Mouse (Mus musculus): ENCODE results near the gene Kdm2b. TPM values are rescaled to one million over a fixed set of nuclear protein-coding genes. Genes with fewer than 3 reads are reported as not detected.
A peak's percentile ranks its signal among the peaks of the same experiment; 100 is the strongest.

The Kdm2b gene
- 77.9 and 83.9 TPM in 2 replicates for polyA plus RNA-seq (2016; fragmentation: Nextera tagmentation; extraction: Ambion mirVana)

DNA sequence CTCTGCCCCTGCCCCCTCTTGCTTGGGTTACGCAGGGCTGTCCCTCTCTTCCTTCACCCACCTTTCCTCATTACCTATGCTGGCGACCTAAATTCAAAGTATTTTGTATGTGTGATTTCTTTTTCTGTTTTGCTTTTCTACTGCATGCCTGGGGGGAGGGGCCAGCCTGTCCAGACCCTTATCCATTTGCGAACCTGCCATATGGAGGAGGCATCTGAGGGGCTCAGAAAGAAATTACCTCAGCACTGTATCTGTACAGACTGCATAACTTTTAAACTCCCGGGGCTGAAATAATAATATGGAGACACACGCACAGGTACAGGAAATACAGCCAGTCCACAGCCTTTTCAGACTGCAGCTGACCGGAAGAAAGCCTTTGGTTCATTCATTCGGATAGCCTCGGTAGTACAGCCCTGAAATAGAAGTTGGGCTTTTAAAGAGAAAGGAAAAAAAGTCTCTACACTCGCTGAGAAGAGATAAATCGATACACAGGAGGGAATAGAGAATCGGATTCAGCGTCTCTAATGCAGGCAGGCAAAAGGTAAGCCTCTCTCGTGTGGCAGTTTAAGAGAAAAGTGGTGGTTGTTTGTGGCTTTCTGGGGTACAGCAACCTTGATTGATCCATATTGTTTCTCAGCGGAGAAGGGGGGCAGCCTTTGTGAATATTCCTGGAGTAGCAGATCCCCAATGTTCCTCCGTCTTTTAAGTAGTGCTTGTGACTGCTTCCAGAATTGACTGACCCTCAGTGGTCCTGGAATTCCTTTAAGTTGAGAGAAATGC, at the start of gene Kdm2b:
Gene Kdm2b, minus strand, starts transcription at position 273 of the 780 bp plus-strand sequence.
- Histone ChIP-seq H3K9me3 (replicated peaks) (no peaks in the 10 kb centered on the region), H3K4me1 (peaks cover 89% of the 10 kb centered on the region), H3K36me3 (no peaks in the 10 kb centered on the region), H3K4me3 (peak within 1 kb of the TSS; percentile 82), H3K27ac (replicated peaks) (peak within 1 kb of the TSS; percentile 98), H3K27me3 (ENCODE audit: low read depth, poor library complexity, severe bottlenecking) (no peaks in the 10 kb centered on the region)
- 1% methylated on average over 15 of the region's 15 CpGs for WGBS
- no peak for DNase-seq (ENCODE audit: low spot score)

DNA sequence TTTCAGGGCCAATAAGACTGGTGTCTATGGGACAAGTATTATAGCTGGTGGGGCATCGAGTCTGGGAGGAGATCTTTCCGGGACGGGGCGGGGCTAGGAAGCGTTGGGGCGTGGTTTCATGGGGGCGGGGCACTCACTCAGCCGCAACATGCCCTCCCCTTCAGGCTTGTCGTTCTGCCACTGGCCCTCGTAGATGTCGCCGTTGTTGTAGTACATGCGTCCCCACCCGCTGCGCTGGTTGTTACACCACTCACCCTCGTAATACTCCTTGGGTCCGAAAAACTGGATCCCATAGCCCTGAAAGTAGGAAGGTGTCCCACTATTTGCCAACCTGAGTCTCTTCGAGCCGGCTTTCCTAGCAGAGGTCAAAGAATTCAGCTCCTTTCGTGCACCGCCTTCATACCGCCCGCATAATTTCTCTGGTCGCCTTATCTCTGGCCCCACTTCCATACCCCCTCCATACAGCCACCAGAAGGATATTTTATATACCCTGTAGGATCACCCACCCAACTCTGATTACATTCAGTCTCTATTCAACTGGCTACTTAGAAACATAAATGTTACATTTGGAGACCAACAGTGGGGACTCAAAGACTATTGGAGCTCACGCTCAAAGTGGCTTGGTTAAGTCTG, 49.6 kb upstream of the Kdm2b start:
- DNase-seq (ENCODE audit: low spot score), result peak; percentile 66
- Histone ChIP-seq H3K27me3 (ENCODE audit: low read depth, poor library complexity, severe bottlenecking) (peaks cover 4% of the 10 kb centered on the region; the same call in 1 of the 2 replicates), H3K4me3 (peak overlapping the region; percentile 49), H3K4me1 (peaks cover 24% of the 10 kb centered on the region), H3K27ac (replicated peaks) (peak overlapping the region; percentile 58), H3K36me3 (no peaks in the 10 kb centered on the region), H3K9me3 (replicated peaks) (no peaks in the 10 kb centered on the region)
- 5% methylated on average over 25 of the region's 25 CpGs for WGBS

GRCm38 (mm10) chr5:123038115-123038514, 48.5 kb upstream of the Kdm2b start:
- no peak overlapping the region for H3K4me3 ChIP-seq
- no peaks in the 10 kb centered on the region for H3K36me3 ChIP-seq
- DNase-seq (ENCODE audit: low spot score), result no peak
- H3K27me3 ChIP-seq (ENCODE audit: low read depth, poor library complexity, severe bottlenecking), result peaks cover 4% of the 10 kb centered on the region; the same call in 1 of the 2 replicates
- H3K27ac ChIP-seq (replicated peaks), result no peak overlapping the region
- peaks cover 24% of the 10 kb centered on the region for H3K4me1 ChIP-seq
- WGBS, result 85% methylated on average over 5 of the region's 5 CpGs
- H3K9me3 ChIP-seq (replicated peaks), result no peaks in the 10 kb centered on the region

DNA sequence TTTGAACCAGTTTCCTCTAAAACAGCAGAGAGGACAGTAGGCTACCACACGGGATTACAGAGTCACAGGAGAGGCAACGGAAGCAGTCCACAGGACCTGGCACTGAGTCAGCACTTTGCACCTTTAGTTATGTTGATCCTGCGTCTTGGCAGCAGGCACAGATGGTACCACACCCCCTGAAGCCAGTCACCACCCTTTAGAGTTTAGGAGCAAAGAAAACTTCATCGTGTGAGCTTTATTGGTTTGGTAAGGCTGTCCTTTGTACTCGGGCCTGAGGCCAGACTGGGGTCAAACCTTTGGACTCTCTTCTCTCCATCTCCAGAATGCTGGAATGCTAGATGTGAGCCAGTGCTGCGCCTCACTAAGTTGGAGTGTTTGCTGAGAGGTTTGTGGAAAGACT, 45.9 kb upstream of the Kdm2b start:
- peaks cover 20% of the 10 kb centered on the region for H3K4me1 ChIP-seq
- WGBS, result 42% methylated on average over 6 of the region's 6 CpGs
- no peak for DNase-seq (ENCODE audit: low spot score)
- no peak overlapping the region for H3K4me3 ChIP-seq
- H3K27me3 ChIP-seq (ENCODE audit: low read depth, poor library complexity, severe bottlenecking), result peaks cover 2% of the 10 kb centered on the region; the same call in 1 of the 2 replicates
- H3K27ac ChIP-seq (replicated peaks), result no peak overlapping the region
- H3K9me3 ChIP-seq (replicated peaks), result peaks cover 3% of the 10 kb centered on the region; the same call in 1 of the 2 replicates
- H3K36me3 ChIP-seq, result peaks cover 16% of the 10 kb centered on the region

GRCm38 (mm10) chr5:123035089-123035488, 45.5 kb upstream of the Kdm2b start:
- no peak for DNase-seq (ENCODE audit: low spot score)
- no peak overlapping the region for H3K4me3 ChIP-seq

DNA sequence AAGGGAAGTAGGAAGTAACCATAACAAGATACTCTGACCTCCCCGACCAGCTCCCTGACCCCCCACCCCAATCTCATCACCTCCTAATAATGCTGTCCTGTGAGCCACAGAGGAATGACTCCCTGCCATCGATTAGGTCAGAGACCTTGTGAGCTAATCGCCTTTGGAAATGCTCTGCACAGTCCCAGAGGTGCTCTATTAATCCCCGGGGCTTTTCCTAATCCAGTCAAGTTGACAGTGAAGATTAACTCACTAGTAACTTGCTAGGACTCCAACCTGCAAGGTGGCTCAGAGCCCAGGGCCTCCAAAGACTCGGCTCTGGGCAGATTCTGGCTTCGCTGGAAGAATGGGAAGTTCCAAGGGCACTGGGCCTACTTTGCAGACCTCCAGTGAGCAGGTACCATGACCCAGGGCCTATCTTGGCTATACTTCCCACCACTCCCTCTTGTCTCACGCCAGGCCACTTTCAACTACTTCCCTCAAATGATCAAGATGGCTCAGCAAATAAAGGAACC, 44.1 kb upstream of the Kdm2b start:
- WGBS, result 72% methylated on average over 7 of the region's 7 CpGs
- Histone ChIP-seq H3K27ac (replicated peaks) (no peak overlapping the region), H3K4me3 (no peak overlapping the region), H3K9me3 (replicated peaks) (peaks cover 3% of the 10 kb centered on the region; the same call in 1 of the 2 replicates), H3K4me1 (peaks cover 9% of the 10 kb centered on the region; the same call in 1 of the 2 replicates), H3K36me3 (peaks cover 34% of the 10 kb centered on the region), H3K27me3 (ENCODE audit: low read depth, poor library complexity, severe bottlenecking) (no peaks in the 10 kb centered on the region)
- no peak for DNase-seq (ENCODE audit: low spot score)

More at GRCm38 (mm10) chr5:123035089-123035488, 45.5 kb upstream of the Kdm2b start:
- Histone ChIP-seq H3K9me3 (replicated peaks) (peaks cover 3% of the 10 kb centered on the region; the same call in 1 of the 2 replicates), H3K27ac (replicated peaks) (no peak overlapping the region), H3K27me3 (ENCODE audit: low read depth, poor library complexity, severe bottlenecking) (no peaks in the 10 kb centered on the region), H3K4me1 (peaks cover 20% of the 10 kb centered on the region), H3K36me3 (peaks cover 20% of the 10 kb centered on the region)
- 88% methylated on average over 4 of the region's 4 CpGs for WGBS

DNA sequence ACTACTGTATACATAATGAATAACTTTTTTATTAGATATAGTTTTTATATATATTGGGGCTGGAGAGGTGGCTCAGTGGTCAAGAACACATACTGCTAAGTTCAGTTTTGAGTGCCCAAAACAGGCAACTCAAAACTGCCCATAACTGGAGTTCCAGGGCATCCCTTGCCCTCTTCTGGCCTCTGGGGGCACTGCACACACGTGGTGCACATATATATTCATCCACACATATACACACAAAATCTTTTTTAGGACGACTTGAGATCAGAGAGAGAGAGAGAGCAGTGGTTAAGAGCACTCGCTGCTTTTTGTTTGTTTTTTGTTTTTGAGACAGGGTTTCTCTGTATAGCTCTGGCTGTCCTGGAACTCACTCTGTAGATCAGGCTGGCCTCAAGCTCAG, 41.7 kb upstream of the Kdm2b start:
- no peak for DNase-seq (ENCODE audit: low spot score)
- no peaks in the 10 kb centered on the region for H3K27me3 ChIP-seq (ENCODE audit: low read depth, poor library complexity, severe bottlenecking)
- H3K4me3 ChIP-seq, result no peak overlapping the region
- peaks cover 35% of the 10 kb centered on the region for H3K36me3 ChIP-seq
- H3K27ac ChIP-seq (replicated peaks), result no peak overlapping the region
- peaks cover 3% of the 10 kb centered on the region; the same call in 1 of the 2 replicates for H3K9me3 ChIP-seq (replicated peaks)
- H3K4me1 ChIP-seq, result peaks cover 9% of the 10 kb centered on the region; the same call in 1 of the 2 replicates
- 88% methylated on average over 3 of the region's 3 CpGs for WGBS

DNA sequence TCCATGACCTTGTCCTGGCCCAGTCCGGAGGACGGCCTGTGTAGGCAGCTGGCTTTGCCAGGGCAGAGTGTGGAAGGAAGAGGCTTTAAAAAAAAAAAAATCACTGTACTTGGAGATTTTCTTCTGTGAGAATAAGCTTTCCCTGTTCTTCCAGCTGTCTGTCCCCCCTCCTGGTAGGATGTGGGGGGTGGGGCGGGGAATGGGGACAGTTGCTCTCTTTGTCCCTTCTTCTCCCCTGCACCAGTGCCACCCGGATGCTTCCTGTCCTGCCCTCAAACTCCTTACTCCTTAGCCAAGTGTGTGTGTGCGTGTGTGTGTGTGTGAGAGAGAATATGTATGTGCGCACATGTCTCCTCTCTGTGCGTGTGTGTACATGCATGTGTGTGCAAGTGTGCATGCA, 40.1 kb upstream of the Kdm2b start:
- 93% methylated on average over 7 of the region's 7 CpGs for WGBS
- H3K36me3 ChIP-seq, result peaks cover 35% of the 10 kb centered on the region
- H3K27ac ChIP-seq (replicated peaks), result no peak overlapping the region
- H3K4me1 ChIP-seq, result no peaks in the 10 kb centered on the region
- no peak overlapping the region for H3K4me3 ChIP-seq
- no peak for DNase-seq (ENCODE audit: low spot score)
- no peaks in the 10 kb centered on the region for H3K27me3 ChIP-seq (ENCODE audit: low read depth, poor library complexity, severe bottlenecking)
- H3K9me3 ChIP-seq (replicated peaks), result peaks cover 3% of the 10 kb centered on the region; the same call in 1 of the 2 replicates

- peaks cover 3% of the 10 kb centered on the region; the same call in 1 of the 2 replicates for H3K9me3 ChIP-seq (replicated peaks)
- no peak overlapping the region for H3K4me3 ChIP-seq
- no peaks in the 10 kb centered on the region for H3K27me3 ChIP-seq (ENCODE audit: low read depth, poor library complexity, severe bottlenecking)
- peaks cover 35% of the 10 kb centered on the region for H3K36me3 ChIP-seq
- no peaks in the 10 kb centered on the region for H3K4me1 ChIP-seq
- no peak for DNase-seq (ENCODE audit: low spot score)
- WGBS, result 85% methylated on average over 6 of the region's 6 CpGs
- H3K27ac ChIP-seq (replicated peaks), result no peak overlapping the region
These were observed 37.8 kb upstream of the Kdm2b start for GRCm38 (mm10) chr5:123027436-123027835.

- Histone ChIP-seq H3K27ac (replicated peaks) (no peak overlapping the region), H3K9me3 (replicated peaks) (peaks cover 3% of the 10 kb centered on the region; the same call in 1 of the 2 replicates), H3K4me1 (no peaks in the 10 kb centered on the region), H3K36me3 (peaks cover 27% of the 10 kb centered on the region), H3K27me3 (ENCODE audit: low read depth, poor library complexity, severe bottlenecking) (no peaks in the 10 kb centered on the region), H3K4me3 (no peak overlapping the region)
- no peak for DNase-seq (ENCODE audit: low spot score)
- WGBS, result 67% methylated on average over 6 of the region's 6 CpGs
These were observed 36.8 kb upstream of the Kdm2b start for GRCm38 (mm10) chr5:123026414-123026813.

DNA sequence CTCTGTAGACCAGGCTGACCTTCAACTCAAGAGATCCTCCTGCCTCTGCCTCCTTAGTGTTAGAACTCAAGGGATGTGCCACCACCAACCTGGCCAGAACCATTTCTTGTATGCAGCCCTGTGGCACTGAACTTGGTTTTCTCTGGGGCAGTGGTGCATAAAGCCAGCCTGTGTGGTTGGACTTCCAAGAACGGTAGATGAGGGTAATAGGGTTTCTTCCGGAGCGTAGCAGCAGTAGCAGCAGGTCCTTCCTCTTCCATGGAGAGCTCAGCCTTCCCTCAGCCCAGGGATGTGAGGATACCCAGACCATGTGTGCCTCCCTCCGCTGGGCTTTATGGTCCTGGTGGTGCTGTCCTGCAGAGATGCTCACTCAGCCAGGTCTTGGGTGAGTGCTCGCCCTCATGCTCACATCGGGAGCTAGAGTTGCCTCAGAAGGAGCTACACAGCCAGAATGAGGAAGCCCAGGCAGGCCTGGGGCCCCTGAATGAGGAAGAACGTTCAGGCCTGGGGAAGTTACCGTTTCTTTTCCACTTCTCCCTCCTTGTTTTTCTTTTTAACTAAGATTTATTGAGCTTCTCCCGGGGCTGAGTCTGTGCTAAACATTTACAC, 35.4 kb upstream of the Kdm2b start:
- H3K4me1 ChIP-seq, result no peaks in the 10 kb centered on the region
- 91% methylated on average over 9 of the region's 9 CpGs for WGBS
- H3K27ac ChIP-seq (replicated peaks), result no peak overlapping the region
- no peaks in the 10 kb centered on the region for H3K27me3 ChIP-seq (ENCODE audit: low read depth, poor library complexity, severe bottlenecking)
- H3K9me3 ChIP-seq (replicated peaks), result no peaks in the 10 kb centered on the region
- DNase-seq (ENCODE audit: low spot score), result no peak
- no peak overlapping the region for H3K4me3 ChIP-seq
- H3K36me3 ChIP-seq, result peaks cover 14% of the 10 kb centered on the region

DNA sequence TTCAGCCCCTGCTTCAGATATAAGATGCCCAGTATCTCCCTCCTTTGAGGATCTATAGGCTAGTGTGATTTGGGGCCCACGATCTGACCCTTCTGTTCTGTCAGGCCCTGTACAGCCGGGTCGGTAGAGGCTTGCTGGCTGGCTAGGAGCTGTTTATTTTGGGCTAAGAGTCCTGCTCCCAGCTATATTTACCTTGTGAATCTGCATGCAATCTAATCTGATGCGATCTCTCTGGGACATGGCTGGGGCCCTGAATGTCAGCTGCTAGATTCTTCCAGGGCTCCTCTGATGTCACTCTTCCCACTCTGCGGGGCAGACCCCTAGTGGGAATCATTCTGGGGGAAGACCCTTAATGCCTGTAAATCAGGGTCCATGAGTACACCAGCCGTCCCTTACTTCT, 34.7 kb upstream of the Kdm2b start:
- 87% methylated on average over 6 of the region's 6 CpGs for WGBS
- Histone ChIP-seq H3K36me3 (peaks cover 6% of the 10 kb centered on the region), H3K4me1 (peaks cover 6% of the 10 kb centered on the region), H3K4me3 (no peak overlapping the region), H3K27ac (replicated peaks) (no peak overlapping the region), H3K27me3 (ENCODE audit: low read depth, poor library complexity, severe bottlenecking) (no peaks in the 10 kb centered on the region), H3K9me3 (replicated peaks) (no peaks in the 10 kb centered on the region)
- DNase-seq (ENCODE audit: low spot score), result no peak
